Mouse (Mus musculus) CH12.LX (cell line): ENCODE data around the gene Ffar1. TPM values are rescaled to one million over a fixed set of nuclear protein-coding genes. Genes with fewer than 3 reads are reported as not detected.
A peak's percentile ranks its signal among the peaks of the same experiment; 100 is the strongest.

Source experiments
- DNase-seq: peaks from one replicate; pipeline ENCODE4 v3.0.0-alpha.2; 2013; ENCODE audit errors: extremely low read depth
- H3K27ac ChIP-seq: 2 replicates; pipeline ENCODE4 v1.5.1; 2012; ENCODE audit warnings: low read depth, mild to moderate bottlenecking, control low read depth, moderate library complexity; ENCODE audit not compliant: insufficient read depth
- H3K27me3 ChIP-seq: replicated peaks from 2 replicates; pipeline ENCODE3; 2012; ENCODE audit warnings: inconsistent platforms
- H3K36me3 ChIP-seq, 2 experiments: replicated peaks in 1 of 2; 2 replicates each; pipeline versions ENCODE3 to v1.6.1; 2012; ENCODE audit warnings: inconsistent platforms in 1 of 2, low read length in 1 of 2, mild to moderate bottlenecking in 1 of 2, mixed read lengths in 1 of 2, moderate library complexity in 1 of 2; ENCODE audit not compliant: control insufficient read depth in 1 of 2, insufficient read depth in 1 of 2
- H3K4me1 ChIP-seq, 2 experiments: 2 replicates each; pipeline ENCODE4 v1.6.1; 2012; ENCODE audit warnings: inconsistent platforms in 1 of 2, moderate library complexity in 1 of 2; ENCODE audit not compliant: insufficient read depth in 2 of 2, control insufficient read depth in 1 of 2
- H3K4me2 ChIP-seq: 2 replicates; pipeline ENCODE4 v1.6.1; 2012; ENCODE audit warnings: low read depth, mild to moderate bottlenecking, control low read depth; ENCODE audit not compliant: poor library complexity, insufficient read depth, severe bottlenecking
- H3K4me3 ChIP-seq, 3 experiments: fragments of 150-350 bp in 1 of 3; sonication (generic) in 1 of 3; replicated peaks in 1 of 3; 2 replicates each; pipeline versions ENCODE3 to v1.5.1; 2011 to 2012; ENCODE audit warnings: low read depth in 2 of 3, low read length in 2 of 3, mild to moderate bottlenecking in 2 of 3, moderate library complexity in 2 of 3, control low read depth in 1 of 3, improper control_type of control experiment in 1 of 3, inconsistent platforms in 1 of 3, mixed read lengths in 1 of 3; ENCODE audit not compliant: poor library complexity in 1 of 3
- H3K79me2 ChIP-seq: replicated peaks from 2 replicates; pipeline ENCODE4 v1.6.1; 2012; ENCODE audit warnings: mild to moderate bottlenecking, moderate library complexity; ENCODE audit not compliant: control insufficient read depth, poor library complexity, insufficient read depth, severe bottlenecking; ENCODE audit errors: extremely low read depth
- H3K9ac ChIP-seq: 2 replicates; pipeline ENCODE4 v1.6.1; 2012; ENCODE audit warnings: low read depth, mild to moderate bottlenecking, control low read depth, moderate library complexity; ENCODE audit not compliant: insufficient read depth
- H3K9me3 ChIP-seq: replicated peaks from 2 replicates; pipeline ENCODE3; 2012; ENCODE audit warnings: low read length, inconsistent platforms, mixed read lengths
- BHLHE40 ChIP-seq: IDR thresholded peaks from 2 replicates; pipeline ENCODE4 v1.6.1; 2011; ENCODE audit warnings: mild to moderate bottlenecking, low read depth, low read length, improper control_type of control experiment
- CHD1 ChIP-seq: IDR thresholded peaks from 2 replicates; pipeline ENCODE4 v1.6.1; 2012; ENCODE audit warnings: low read depth, low read length, improper control_type of control experiment, inconsistent platforms
- CHD2 ChIP-seq: IDR thresholded peaks from 2 replicates; pipeline ENCODE4 v1.6.1; 2011; ENCODE audit warnings: low read length, improper control_type of control experiment
- CTCF ChIP-seq, 2 experiments: IDR thresholded peaks in 1 of 2; conservative IDR thresholded peaks in 1 of 2; 2 replicates each; pipeline ENCODE4 v1.5.1; 2011 to 2012; ENCODE audit warnings: low read depth in 2 of 2, low read length in 2 of 2, improper control_type of control experiment in 1 of 2, inconsistent platforms in 1 of 2, mild to moderate bottlenecking in 1 of 2, moderate library complexity in 1 of 2
- E2F4 ChIP-seq: IDR thresholded peaks from 2 replicates; pipeline ENCODE4 v1.6.1; 2011; ENCODE audit warnings: low read depth, low read length, improper control_type of control experiment; ENCODE audit not compliant: insufficient replicate concordance
- ELF1 ChIP-seq: IDR thresholded peaks from 2 replicates; pipeline ENCODE4 v1.6.1; 2014; ENCODE audit warnings: low read depth, mild to moderate bottlenecking, inconsistent platforms, low read length, improper control_type of control experiment
- EP300 ChIP-seq: IDR thresholded peaks from 2 replicates; pipeline ENCODE4 v1.6.1; 2011; ENCODE audit warnings: low read length, improper control_type of control experiment
- ETS1 ChIP-seq: conservative IDR thresholded peaks from 2 replicates; pipeline ENCODE4 v1.6.1; 2012; ENCODE audit warnings: low read depth, mild to moderate bottlenecking, inconsistent platforms, low read length, improper control_type of control experiment, moderate library complexity
- HCFC1 ChIP-seq: IDR thresholded peaks from 2 replicates; pipeline ENCODE4 v1.6.1; 2012; ENCODE audit warnings: low read depth, mild to moderate bottlenecking, inconsistent platforms, low read length, improper control_type of control experiment
- JUN ChIP-seq: IDR thresholded peaks from 2 replicates; pipeline ENCODE4 v1.6.1; 2011; ENCODE audit warnings: low read depth, mild to moderate bottlenecking, low read length, improper control_type of control experiment, moderate library complexity; ENCODE audit not compliant: insufficient read depth
- JUND ChIP-seq: conservative IDR thresholded peaks from 2 replicates; pipeline ENCODE4 v1.6.1; 2011; ENCODE audit warnings: low read depth, low read length, improper control_type of control experiment
- KAT2A ChIP-seq: IDR thresholded peaks from 2 replicates; pipeline ENCODE4 v1.6.1; 2012; ENCODE audit warnings: low read length, improper control_type of control experiment, inconsistent platforms; ENCODE audit not compliant: insufficient replicate concordance
- MAFK ChIP-seq: IDR thresholded peaks from 2 replicates; pipeline ENCODE4 v1.6.1; 2011; ENCODE audit warnings: low read length, improper control_type of control experiment; ENCODE audit not compliant: insufficient replicate concordance
- MAZ ChIP-seq: IDR thresholded peaks from 2 replicates; pipeline ENCODE4 v1.6.1; 2012; ENCODE audit warnings: low read depth, mild to moderate bottlenecking, inconsistent platforms, low read length, improper control_type of control experiment, moderate library complexity
- MEF2A ChIP-seq: IDR thresholded peaks from 2 replicates; pipeline ENCODE4 v1.6.1; 2014; ENCODE audit warnings: low read depth, mild to moderate bottlenecking, inconsistent platforms, low read length, improper control_type of control experiment, borderline replicate concordance
- MXI1 ChIP-seq: IDR thresholded peaks from 2 replicates; pipeline ENCODE4 v1.6.1; 2011; ENCODE audit warnings: mild to moderate bottlenecking, low read depth, low read length, improper control_type of control experiment
- MYC ChIP-seq: IDR thresholded peaks from 2 replicates; pipeline ENCODE4 v1.6.1; 2011; ENCODE audit warnings: low read depth, mild to moderate bottlenecking, improper control_type of control experiment, low read length
- NRF1 ChIP-seq: IDR thresholded peaks from 2 replicates; pipeline ENCODE4 v1.6.1; 2014; ENCODE audit warnings: low read depth, mild to moderate bottlenecking, inconsistent platforms, low read length, improper control_type of control experiment, moderate library complexity
- POLR2AphosphoS2 ChIP-seq: IDR thresholded peaks from 2 replicates; pipeline ENCODE4 v1.6.1; 2011; ENCODE audit warnings: low read depth, low read length, improper control_type of control experiment
- RAD21 ChIP-seq: IDR thresholded peaks from 2 replicates; pipeline ENCODE4 v1.6.1; 2011; ENCODE audit warnings: low read depth, mild to moderate bottlenecking, low read length, improper control_type of control experiment, moderate library complexity
- RCOR1 ChIP-seq: conservative IDR thresholded peaks from 2 replicates; pipeline ENCODE4 v1.6.1; 2012; ENCODE audit warnings: low read depth, mild to moderate bottlenecking, inconsistent platforms, low read length, improper control_type of control experiment
- SIN3A ChIP-seq: IDR thresholded peaks from 2 replicates; pipeline ENCODE4 v1.6.1; 2012; ENCODE audit warnings: low read length, improper control_type of control experiment, inconsistent platforms
- SMC3 ChIP-seq: IDR thresholded peaks from 2 replicates; pipeline ENCODE4 v1.6.1; 2011; ENCODE audit warnings: low read depth, low read length, improper control_type of control experiment
- TBP ChIP-seq: conservative IDR thresholded peaks from 2 replicates; pipeline ENCODE4 v1.6.1; 2011; ENCODE audit warnings: low read depth, low read length, improper control_type of control experiment
- USF1 ChIP-seq: IDR thresholded peaks from 2 replicates; pipeline ENCODE4 v1.6.1; 2014; ENCODE audit warnings: low read depth, mild to moderate bottlenecking, inconsistent platforms, low read length, improper control_type of control experiment
- USF2 ChIP-seq: conservative IDR thresholded peaks from 2 replicates; pipeline ENCODE4 v1.6.1; 2011; ENCODE audit warnings: low read depth, low read length, improper control_type of control experiment
- ZC3H11A ChIP-seq: IDR thresholded peaks from 2 replicates; pipeline ENCODE4 v1.6.1; 2012; ENCODE audit warnings: low read depth, mild to moderate bottlenecking, inconsistent platforms, low read length, improper control_type of control experiment
- ZKSCAN1 ChIP-seq: IDR thresholded peaks from 2 replicates; pipeline ENCODE4 v1.6.1; 2012; ENCODE audit warnings: low read depth, inconsistent platforms, low read length, improper control_type of control experiment, borderline replicate concordance
- ZNF384 ChIP-seq: IDR thresholded peaks from 2 replicates; pipeline ENCODE4 v1.6.1; 2012; ENCODE audit warnings: low read depth, low read length, improper control_type of control experiment, inconsistent platforms
- dilution Hi-C: fragments of 300-500 bp; cut with MboI; formaldehyde crosslinking; loops from 2 replicates; pipeline ENCODE4 v1.14.3; 2020; ENCODE audit warnings: low sequenced_read_pairs; ENCODE audit not compliant: extremely low pct_unique_long_range_greater_than_20kb, extremely low pct_ligation_motif_present
- in situ Hi-C: fragments of 300-500 bp; cut with MboI; formaldehyde crosslinking; loops from 3 replicates; pipeline ENCODE4 v1.14.3; 2019; ENCODE audit warnings: low sequenced_read_pairs, low pct_ligation_motif_present, low pct_unique_long_range_greater_than_20kb, mixed read lengths
- polyA plus RNA-seq: library from polyadenylated mRNA; unstranded; fragments of >175 nt; gene quantifications from 2 replicates; pipeline ENCODE4 v1.2.1, GENCODE M21; 2012; ENCODE audit warnings: low read depth; ENCODE audit not compliant: insufficient read length
- total RNA-seq, 2 experiments: library from RNA; depleted of rRNA; stranded (reverse); fragments of 300-350 nt in 1 of 2; fragments of >200 nt in 1 of 2; gene quantifications; 2 replicates each; pipeline ENCODE4 v1.2.3; 2012 to 2014

The Ffar1 gene
- total and polyA plus RNA-seq, 3 experiments = 0.34 to 17.2 (median 1.2) TPM

GRCm38 (mm10) chr7:30859635-30860402 lies 1.5 kb downstream of the Ffar1 start:
- in situ Hi-C loops = no loop called here

GRCm38 (mm10) chr7:30859290-30859634 lies 2.1 kb downstream of the Ffar1 start:
- no peak overlapping the region for H3K4me3 ChIP-seq
- peak; percentile 37; the same call in 1 of the 2 replicates for TF ChIP-seq NRF1
- TF ChIP-seq RAD21 = peak; percentile 93
- TF ChIP-seq MAFK = no peak
- peak; percentile 53; the same call in 1 of the 2 replicates for TF ChIP-seq MXI1
- TF ChIP-seq USF1 = no peak
- TF ChIP-seq SMC3 = peak; percentile 94
- peak; percentile 74 for TF ChIP-seq ZC3H11A
- TF ChIP-seq ETS1 = no peak
- no peak for TF ChIP-seq E2F4
- TF ChIP-seq JUN = no peak
- no peak for TF ChIP-seq ZKSCAN1
- no peak for TF ChIP-seq ZNF384
- TF ChIP-seq MYC = peak; percentile 72; the same call in 1 of the 2 replicates
- TF ChIP-seq RCOR1 = no peak
- TF ChIP-seq POLR2AphosphoS2 = no peak
- TF ChIP-seq EP300 = no peak
- TF ChIP-seq USF2 = no peak
- TF ChIP-seq JUND = 0 out of 2 replicates have a peak, but pooled peaks have one; percentile 24
- peak; percentile 73 for TF ChIP-seq SIN3A
- 0 out of 2 replicates have a peak, but pooled peaks have one; percentile 19 for TF ChIP-seq MEF2A
- TF ChIP-seq KAT2A = no peak
- TF ChIP-seq CHD1 = no peak
- no peak for TF ChIP-seq CHD2

More at GRCm38 (mm10) chr7:30859635-30860402, 1.5 kb downstream of the Ffar1 start:
- Histone ChIP-seq H3K27ac (no peak overlapping the region), H3K27me3 (no peaks in the 10 kb centered on the region), H3K4me1 (peaks cover 11 to 57% of the 10 kb centered on the region in 2 experiments), H3K36me3 (peaks cover 0 to 41% of the 10 kb centered on the region in 2 experiments), H3K79me2 (no peaks in the 10 kb centered on the region), H3K9ac (no peak overlapping the region), H3K4me3 (peak overlapping the region in 1 of 3 experiments; percentile 31), H3K9me3 (no peaks in the 10 kb centered on the region), H3K4me2 (peak overlapping the region; percentile 56)
- dilution Hi-C loops = no loop called here
- TF ChIP-seq HCFC1 (no peak), SMC3 (peak; percentile 75), ELF1 (no peak), CHD2 (peak; percentile 85), MAZ (0 out of 2 replicates have a peak, but pooled peaks have one; percentile 86), USF1 (no peak), NRF1 (no peak), JUND (no peak), POLR2AphosphoS2 (no peak), E2F4 (no peak), RAD21 (peak; percentile 43), MXI1 (0 out of 2 replicates have a peak, but pooled peaks have one; percentile 2), BHLHE40 (no peak), RCOR1 (no peak), TBP (no peak), JUN (no peak), MAFK (no peak), CTCF (conservative IDR thresholded peaks at IDR 0.05 in 1 of 2, IDR thresholded peaks at IDR 0.05 in 1 of 2; ENCODE audit: low read depth in 2 of 2, low read length in 2 of 2) (peak; percentile 75 to 84), MEF2A (0 out of 2 replicates have a peak, but pooled peaks have one; percentile 19)
- TF ChIP-seq, all 38 proteins: peak for 7
- peak; percentile 76 for DNase-seq

More at GRCm38 (mm10) chr7:30859290-30859634, 2.1 kb downstream of the Ffar1 start:
- H3K27ac ChIP-seq = no peak overlapping the region
- dilution Hi-C loops (no loop called here), in situ Hi-C loops (no loop called here)
- no peak overlapping the region for H3K9ac ChIP-seq
- no peak overlapping the region for H3K4me2 ChIP-seq
- peaks cover 0 to 37% of the 10 kb centered on the region in 2 experiments for H3K36me3 ChIP-seq
- H3K27me3 ChIP-seq = no peaks in the 10 kb centered on the region
- DNase-seq = peak; percentile 86
- no peaks in the 10 kb centered on the region for H3K9me3 ChIP-seq
- peaks cover 11 to 54% of the 10 kb centered on the region in 2 experiments for H3K4me1 ChIP-seq
- no peaks in the 10 kb centered on the region for H3K79me2 ChIP-seq
